Mouse (Mus musculus) brain, embryonic 14.5 days (tissue): Measurements from ENCODE around the gene Slc35d3. TPM values are rescaled to one million over a fixed set of nuclear protein-coding genes. Genes with fewer than 3 reads are reported as not detected.

Experiments
- DNase-seq: peaks from one replicate; pipeline ENCODE4 v3.0.0-alpha.2; 2011; ENCODE audit warnings: low read depth
- CTCF ChIP-seq: fragments of 200-500 bp; IDR thresholded peaks from 2 replicates; pipeline ENCODE4 v1.5.1; 2012; ENCODE audit warnings: inconsistent platforms, mild to moderate bottlenecking, moderate library complexity, borderline replicate concordance; ENCODE audit not compliant: insufficient read depth, insufficient read length; ENCODE audit errors: extremely low read depth
- POLR2A ChIP-seq: fragments of 200-500 bp; IDR thresholded peaks from 2 replicates; pipeline ENCODE4 v1.6.1; 2012; ENCODE audit warnings: mild to moderate bottlenecking, inconsistent platforms, borderline replicate concordance; ENCODE audit not compliant: poor library complexity, insufficient read depth, insufficient read length, severe bottlenecking; ENCODE audit errors: extremely low read depth
- polyA plus RNA-seq: library from polyadenylated mRNA; depleted of rRNA; stranded (reverse); fragments of >200 nt; gene quantifications from 2 replicates; pipeline ENCODE4 v1.2.3, GENCODE M21; 2012

Slc35d3 gene
- polyA plus RNA-seq, 1 experiment: 2.1 TPM

DNA sequence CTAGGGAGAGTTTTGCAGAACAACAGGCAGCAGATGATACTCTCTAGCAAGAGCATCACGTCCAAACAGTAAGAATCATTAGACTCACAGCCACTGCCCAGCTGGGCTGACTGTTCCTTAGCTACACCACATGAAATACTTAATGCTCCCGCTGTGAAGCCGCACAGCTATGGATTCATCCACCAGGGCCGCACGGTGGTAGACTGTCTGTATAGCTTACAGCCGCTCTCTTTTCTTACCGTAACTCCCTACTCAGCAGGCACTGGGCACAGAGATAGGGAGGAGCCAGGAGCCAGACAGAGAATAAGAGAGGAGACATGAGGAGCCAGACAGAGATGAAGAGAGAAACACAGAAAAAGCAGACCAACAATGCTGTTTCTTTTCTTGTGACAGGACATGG, 25.4 kb upstream of the Slc35d3 start:
- TF ChIP-seq CTCF (no peak), POLR2A (no peak)
- DNase-seq: peak; percentile 28

DNA sequence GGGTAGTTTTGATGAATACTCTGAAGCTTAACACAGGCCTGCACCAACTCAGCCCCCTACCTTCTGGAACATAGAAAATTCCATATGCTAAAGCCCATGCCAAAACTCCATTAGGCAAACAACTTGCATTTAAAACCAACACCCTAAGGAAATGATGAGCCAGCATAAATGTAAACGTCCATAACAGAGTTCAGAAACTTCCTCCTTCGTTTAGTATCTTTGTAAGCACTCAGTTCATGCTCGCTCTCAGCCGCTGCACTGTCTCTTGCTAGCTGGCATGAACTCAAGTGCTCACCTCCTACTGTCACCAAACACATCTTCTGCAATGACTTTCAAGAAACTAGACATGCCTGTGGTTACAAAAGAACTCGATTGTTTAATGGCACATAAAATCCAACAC, 24.1 kb upstream of the Slc35d3 start:
- no peak for TF ChIP-seq POLR2A
- no peak for DNase-seq

DNA sequence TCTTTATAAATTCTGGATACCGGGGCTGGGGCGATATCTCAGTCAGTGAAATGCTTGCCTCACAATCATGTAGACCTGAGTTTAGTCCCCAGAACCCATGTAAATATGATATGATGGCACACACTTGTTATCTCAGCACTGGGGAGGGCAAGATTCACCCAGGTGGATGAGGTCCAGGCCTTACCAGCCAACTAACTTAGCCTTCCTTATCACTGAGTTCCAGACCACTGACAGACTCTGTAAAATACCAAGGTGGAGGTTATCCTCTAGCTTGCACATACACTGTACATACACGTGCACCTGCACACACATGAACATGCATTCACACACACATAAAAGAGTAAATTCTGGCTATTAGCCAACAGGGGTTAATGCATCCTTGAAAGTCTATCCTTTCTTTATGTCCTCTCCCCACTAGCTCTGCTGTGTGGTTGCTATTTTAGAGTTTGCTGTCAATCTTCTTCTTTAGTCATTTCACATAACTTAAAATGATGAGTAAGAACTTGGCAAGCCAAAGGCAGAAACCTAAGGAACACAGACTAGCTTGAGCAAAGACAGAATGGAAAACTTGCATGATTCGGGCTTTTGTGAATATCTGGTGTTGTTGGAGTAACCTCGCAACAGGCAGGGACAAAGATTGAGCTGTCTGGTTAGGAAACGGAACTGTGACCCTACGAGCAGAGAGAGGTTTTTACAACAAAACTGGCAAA, 4.5 kb upstream of the Slc35d3 start:
- no peak for DNase-seq
- TF ChIP-seq CTCF: no peak
- TF ChIP-seq POLR2A: no peak

DNA sequence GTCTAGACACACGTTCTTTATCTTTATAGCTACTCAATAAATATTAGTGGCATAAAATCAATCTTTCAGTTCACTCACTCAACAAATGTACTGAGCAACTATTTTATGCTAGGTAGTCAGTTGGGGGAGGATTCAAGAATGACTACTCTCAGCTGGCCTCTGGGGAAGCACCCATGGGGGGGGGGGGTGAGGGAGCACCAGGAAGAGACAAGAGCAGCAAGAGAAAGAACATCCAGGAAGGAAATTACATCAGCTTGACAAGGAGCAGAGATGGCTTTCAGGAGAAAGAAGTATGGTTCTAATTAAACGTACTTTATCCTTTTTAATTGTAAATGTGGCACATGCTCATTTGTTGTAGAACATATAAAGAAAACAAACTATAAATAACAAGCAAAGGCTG, 2.4 kb upstream of the Slc35d3 start:
- TF ChIP-seq CTCF (no peak), POLR2A (no peak)
- no peak for DNase-seq

DNA sequence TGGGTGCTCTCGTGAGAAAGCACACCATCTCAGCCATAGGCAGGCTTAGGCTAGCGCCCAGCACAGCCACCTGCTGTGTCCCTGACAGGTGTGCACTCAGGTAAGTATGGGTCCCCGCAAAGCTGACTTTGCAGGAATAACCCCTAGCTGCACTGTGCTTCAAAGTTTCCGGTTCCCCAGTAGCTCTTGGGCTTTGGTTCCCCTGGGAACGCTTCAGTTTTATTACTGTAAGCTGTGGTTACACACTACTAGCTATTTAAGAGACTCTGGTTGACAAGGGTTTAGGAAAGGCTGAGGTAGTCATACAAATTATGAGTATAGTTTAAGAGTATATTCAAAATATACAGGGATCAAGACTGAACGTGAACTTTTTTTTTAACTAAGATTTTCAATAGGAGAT, 1.5 kb upstream of the Slc35d3 start:
- DNase-seq: no peak
- no peak for TF ChIP-seq POLR2A

DNA sequence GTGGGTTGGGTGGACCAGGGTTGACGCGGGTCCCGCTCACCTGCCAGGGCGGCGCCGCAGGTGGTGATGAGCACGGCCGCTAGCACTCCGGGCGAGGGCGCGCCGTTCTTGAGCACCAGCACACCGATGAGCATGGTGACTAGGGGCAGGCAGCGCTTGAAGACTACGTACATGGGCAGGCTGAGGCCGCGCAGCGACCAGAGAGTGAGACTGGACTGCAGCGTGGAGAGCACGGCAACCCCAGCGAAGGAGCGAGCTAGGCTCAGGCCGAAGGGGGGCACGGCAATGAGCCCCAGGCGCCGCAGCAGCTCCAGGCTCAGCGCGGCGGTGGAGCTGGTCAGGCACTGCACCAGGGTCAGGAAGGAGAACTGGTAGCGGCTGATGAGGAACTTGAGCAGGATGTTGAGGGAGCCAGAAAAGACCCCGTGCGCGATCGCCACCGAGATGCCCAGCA, 688 bp downstream of the Slc35d3 start:
- no peak for TF ChIP-seq CTCF
- no peak for TF ChIP-seq POLR2A
- DNase-seq: peak; percentile 66

DNA sequence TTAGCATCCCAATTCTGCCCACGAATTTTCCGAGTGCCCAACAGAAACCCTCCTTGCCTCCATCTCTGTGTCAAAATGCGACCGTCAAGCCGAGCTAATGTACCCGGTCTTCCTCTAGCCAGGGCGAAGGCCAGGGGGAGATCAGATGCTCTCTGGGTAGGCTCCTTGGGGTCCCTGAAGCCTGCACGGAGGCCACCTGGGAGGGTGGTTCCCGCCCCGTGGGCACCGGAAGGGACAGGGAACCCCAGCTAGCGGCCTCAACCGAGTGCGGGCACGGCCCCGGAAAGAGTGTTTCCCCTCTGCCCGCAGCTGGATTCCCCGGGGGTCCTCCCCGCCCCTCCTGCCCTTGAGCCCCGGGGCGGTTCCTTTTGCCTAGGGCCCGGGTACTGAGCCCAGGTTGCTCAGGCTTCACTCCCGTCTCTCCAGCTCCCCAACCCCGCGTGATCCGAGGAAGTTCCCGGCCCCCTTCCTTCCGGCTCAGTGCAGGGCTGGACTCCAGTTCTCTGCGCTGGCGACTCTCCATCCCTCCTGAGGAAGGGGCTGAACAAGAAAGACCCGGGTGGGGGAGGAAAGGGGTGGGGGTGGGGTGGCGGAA, 1.4 kb downstream of the Slc35d3 start:
- no peak for TF ChIP-seq POLR2A
- no peak for TF ChIP-seq CTCF
- DNase-seq: peak; percentile 31

DNA sequence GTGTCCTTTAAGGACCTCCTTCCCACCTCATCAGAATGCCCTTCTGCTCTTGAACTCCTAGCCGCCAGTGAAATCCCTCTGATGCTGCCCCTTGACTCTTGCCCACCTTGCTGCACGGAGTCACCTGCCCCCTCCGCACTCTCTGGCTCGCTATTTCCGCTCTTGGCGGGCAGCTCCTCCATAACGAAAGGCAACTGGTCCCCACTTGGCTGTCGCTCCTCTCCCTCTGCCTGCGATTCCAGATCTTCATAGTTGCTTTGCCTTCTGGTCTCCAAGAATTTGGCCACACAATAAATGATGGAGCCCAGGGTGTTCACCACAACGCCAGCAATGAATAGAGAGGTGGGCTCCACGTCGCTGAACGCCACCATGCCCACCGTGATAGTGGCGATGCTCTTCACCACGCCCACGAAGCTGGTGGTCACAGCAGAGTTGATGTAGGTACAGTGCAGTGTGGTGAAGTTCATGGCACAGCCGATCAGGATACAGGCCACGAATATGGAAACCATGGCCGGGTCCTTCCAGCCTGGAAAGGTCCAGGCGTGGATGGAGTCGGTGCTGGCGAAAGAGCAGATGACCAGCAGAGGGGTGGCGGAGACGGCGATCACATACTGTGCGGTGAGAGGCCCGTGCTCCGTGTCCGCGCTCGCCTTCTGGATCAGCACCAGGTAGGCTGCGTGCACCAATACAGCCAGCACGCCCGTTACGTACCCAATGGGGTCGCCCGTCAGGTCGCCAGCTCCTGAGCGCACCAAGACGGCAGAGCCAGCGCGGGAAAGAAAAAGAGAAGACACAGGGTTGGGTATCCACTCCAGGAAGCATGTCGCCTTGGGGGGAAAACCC, 2.1 kb downstream of the Slc35d3 start:
- DNase-seq: peak; percentile 18
- TF ChIP-seq CTCF (no peak), POLR2A (no peak)

DNA sequence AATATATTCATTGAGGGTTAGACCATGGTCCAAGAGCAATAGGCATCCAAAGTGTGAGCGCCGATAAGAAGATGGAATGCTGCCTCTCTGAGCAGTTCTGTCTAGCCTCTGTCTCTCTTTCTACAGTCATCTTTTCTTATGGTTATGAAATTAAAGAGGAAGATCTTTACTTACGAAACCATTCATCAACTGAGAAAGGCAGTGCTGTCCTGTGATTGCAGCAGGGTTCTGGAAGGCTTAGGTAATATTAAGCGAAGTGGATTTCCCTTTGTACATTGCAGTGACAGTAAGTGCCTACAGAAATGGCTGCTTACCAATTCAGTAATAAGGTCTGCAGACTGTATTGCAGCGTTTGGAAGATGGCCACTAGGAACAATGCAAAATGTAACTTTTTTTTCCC, 11.4 kb downstream of the Slc35d3 start:
- DNase-seq: no peak
- no peak for TF ChIP-seq CTCF
- no peak for TF ChIP-seq POLR2A

DNA sequence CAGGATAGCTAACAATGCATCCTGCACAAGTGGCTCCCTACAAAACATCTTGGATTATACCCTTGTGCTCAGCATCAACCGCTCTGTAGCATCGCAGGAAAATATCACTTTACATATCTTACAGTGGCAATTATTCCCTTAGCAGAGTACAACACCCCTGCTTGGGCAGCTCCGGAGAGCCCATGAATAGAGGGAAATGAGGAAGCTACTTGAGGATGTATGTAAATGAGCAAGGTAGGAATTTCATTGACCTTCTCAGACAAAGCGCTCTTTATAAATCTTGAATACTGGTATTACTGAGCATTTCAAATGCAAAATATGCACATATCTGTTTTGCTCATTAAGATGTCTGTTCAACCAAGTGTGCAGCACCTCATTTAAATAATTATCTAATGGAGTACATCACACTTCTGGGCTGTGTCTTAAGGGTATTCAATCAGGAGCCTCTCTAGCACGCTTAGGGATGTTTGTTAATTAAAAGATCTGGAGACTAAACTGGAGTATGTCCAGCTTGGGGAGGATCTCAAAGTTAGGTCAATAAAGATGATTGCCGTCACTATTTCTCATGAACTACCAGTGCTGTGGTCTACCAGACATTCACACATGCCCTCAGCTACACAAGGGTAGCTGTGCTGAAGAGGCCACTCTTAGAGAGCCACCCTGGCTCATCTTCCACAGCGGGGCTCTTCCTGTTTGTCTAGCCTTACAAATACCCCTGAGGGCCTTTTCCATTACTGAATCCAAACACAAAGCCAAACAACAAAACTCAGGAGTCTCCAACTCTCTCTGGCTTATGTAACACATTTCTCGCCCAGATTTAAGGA, 15.2 kb downstream of the Slc35d3 start:
- DNase-seq: peak; percentile 67
- TF ChIP-seq CTCF (no peak), POLR2A (no peak)

DNA sequence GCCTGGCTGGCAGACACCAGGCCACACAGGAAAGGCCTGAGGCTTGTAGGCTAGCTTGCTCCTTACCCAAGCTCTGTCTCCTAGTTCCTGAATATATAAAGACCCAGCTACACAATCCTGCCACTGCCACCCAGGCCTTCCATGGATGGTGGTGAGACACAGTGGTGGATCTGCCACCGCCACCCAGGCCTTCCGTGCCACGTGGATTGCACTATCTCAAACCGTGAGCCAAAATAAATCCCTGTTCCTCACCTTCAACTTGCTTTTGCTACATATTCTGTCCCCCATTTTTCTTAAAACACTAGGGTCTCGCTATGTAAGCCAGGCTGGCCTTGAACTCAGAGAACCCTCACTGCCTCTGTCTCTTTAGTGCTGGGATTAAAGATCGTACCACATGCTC, 17.0 kb downstream of the Slc35d3 start:
- no peak for DNase-seq
- TF ChIP-seq CTCF: no peak
- TF ChIP-seq POLR2A: no peak

DNA sequence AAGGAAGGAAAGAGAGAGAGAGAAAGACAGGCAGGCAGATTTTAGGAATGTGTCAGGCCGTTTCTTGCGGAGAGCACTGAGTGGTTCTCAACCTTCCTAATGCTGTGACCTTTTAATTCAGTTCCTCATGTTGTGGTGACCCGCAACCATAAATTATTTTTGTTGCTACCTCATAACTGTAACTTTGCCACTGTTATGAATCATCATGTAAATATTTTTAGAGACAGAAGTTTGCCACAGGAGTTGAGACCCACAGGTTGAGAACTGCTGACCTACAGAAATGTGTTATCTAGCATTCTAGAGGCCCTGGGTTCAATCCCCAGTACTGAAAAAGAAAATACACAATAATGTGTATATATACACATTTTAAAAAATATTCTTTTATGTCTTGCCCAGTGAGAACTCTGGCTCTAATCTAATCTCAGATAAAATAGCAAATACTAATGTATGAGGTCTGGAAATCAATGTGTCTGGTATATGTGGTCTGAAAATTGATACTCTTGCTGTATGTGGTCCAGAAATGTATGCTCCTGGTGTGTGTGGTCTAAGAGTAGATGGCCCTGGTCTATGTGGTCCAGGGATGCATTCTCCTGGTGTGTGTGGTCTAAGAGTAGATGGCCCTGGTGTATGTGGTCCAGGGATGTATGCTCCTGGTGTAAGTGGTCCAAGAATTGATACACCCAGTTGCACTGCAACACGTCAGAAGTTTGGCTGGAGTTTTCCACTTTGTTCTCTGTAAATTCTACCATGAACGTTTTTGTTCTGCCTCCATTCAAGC, 20.0 kb downstream of the Slc35d3 start:
- DNase-seq: no peak
- TF ChIP-seq POLR2A: no peak
- no peak for TF ChIP-seq CTCF
